Mouse (Mus musculus) G1E (cell line): Measurements from ENCODE around the gene AU021092.

Experiments used
- CTCF ChIP-seq: IDR thresholded peaks from 2 replicates; pipeline ENCODE4 v1.5.1; 2012; ENCODE audit warnings: low read depth, low read length, inconsistent platforms, mixed read lengths
- GATA1 ChIP-seq: IDR thresholded peaks from 2 replicates; pipeline ENCODE4 v1.6.1; 2012; ENCODE audit warnings: borderline replicate concordance, low read length, inconsistent platforms, mixed read lengths
- GATA2 ChIP-seq: IDR thresholded peaks from 2 replicates; pipeline ENCODE4 v1.6.1; 2012; ENCODE audit warnings: low read depth, low read length, inconsistent platforms, borderline replicate concordance
- POLR2AphosphoS5 ChIP-seq: IDR thresholded peaks from 2 replicates; pipeline ENCODE4 v1.6.1; 2012; ENCODE audit warnings: low read depth, low read length, inconsistent platforms; ENCODE audit not compliant: insufficient replicate concordance
- TAL1 ChIP-seq: conservative IDR thresholded peaks from 2 replicates; pipeline ENCODE4 v1.6.1; 2012; ENCODE audit warnings: low read depth, low read length, inconsistent platforms, mixed read lengths

GRCm38 (mm10) chr16:5242882-5243281 lies 20.8 kb upstream of the AU021092 start:
- TF ChIP-seq CTCF = no peak
- no peak for TF ChIP-seq GATA1
- no peak for TF ChIP-seq TAL1
- TF ChIP-seq POLR2AphosphoS5 = no peak
- TF ChIP-seq GATA2 = no peak
